Mouse (Mus musculus) right cerebral cortex, postnatal 10 days (tissue): ENCODE data around the gene 5031439G07Rik.
A peak's percentile ranks its signal among the peaks of the same experiment; 100 is the strongest.
"Not testable (repeated sequence)": the region's sequence is repeated elsewhere in the genome, so short reads cannot be mapped to it uniquely, and the experiment has no call there.

Experiments used
- DNase-seq, 2 experiments: peaks; one replicate each; pipeline ENCODE4 v3.0.0; 2021; ENCODE audit warnings: low spot score in 2 of 2

Gene 5031439G07Rik

DNA sequence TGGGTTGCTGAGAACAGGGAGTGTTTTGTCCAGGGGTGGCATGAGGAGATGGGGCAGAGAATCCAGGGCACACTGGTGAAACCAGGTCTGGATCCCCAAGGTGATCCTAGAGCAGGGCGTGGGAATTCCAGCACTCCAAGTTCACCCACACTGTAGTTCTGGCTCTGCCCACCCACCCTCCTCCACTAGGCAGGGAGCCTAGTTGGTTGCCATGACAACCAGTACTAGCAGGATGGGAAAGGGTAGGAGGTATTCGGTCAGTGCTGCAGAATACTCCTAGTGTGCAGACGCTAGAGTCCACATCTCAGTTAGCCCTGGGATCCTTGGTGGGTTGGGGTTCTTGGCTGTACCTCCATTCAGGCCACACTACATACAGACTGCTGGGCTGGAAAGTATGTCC is 30.5 kb downstream of the 5031439G07Rik start:
- peak; percentile 89 to 90 for DNase-seq

DNA sequence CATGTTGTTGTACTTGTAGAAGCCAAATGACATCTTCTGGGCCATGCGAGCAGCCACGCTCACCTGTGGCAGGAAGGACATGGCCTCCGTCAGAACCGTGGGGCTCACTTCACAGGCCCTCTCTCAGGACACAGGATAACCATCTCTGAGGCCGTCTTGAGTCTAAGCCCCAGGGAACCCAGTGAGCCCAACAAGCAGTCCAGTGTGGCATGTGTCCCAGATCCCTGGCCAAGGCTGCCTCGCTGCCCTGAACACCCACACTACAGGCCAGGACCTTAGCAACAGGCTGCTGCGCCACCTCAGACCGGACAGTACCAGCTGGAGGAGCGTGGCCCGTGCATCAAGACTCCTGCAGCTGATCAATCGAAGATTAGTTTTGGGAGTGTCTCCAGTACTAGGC is 35.1 kb downstream of the 5031439G07Rik start:
- no peak for DNase-seq

DNA sequence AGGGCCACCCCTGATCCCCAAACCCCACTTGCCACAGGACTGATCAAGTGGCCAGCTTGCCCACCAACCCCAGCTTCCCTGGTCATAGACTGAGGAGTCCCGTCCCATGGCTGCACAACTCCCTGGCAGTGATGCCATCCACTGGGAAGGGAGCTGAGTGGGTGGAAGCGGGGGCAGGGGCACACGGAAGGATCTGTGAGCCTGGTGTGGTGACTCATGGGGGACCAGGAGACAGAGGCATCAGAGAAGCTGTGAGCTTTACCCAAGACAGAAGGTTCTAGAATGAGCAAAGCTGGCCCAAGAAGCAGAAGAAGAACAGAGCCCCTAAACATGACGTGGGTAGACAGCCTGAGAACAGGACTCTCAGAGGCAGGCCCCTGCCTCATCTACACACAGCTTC is 38.3 kb downstream of the 5031439G07Rik start:
- no peak for DNase-seq

DNA sequence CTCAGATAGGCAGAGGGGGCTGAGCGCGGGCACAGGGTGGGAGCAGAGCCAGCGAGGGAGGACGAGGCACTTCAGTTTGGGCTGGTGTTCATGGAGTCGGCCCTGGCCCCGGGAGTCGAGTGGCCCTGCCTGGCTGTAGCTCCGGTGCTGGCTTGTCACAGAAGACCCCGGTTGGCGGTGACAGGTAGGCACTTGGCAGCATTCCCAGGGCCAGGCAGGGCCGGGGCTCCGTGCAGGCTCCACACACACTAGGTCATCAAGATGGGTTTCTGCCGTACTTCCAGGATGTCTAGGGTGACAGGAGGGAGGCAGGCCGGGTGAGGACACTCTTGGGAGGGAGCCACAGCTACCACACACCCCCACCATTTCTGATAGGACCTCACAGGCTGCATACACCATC is 39.4 kb downstream of the 5031439G07Rik start:
- DNase-seq: no peak

DNA sequence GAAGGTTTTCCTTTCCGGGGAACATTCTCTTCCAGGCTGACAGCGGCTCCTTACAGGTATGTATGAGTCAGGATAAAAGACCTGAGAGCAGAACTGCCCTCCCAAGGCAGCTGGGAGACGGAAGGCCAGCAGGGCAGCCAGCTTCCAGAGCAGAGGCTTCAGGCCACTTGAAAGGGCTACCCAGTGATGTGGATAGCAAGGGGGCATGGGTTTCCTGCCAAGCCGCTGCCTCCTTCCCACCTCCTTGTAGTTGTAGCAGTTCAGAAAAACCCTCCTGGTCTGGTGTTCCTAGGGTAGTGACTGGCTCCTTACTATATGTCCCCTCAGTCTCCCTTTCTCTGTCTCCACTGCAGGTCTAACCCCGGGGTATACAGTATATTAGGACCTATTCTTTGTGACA is 44.0 kb downstream of the 5031439G07Rik start:
- no peak for DNase-seq

DNA sequence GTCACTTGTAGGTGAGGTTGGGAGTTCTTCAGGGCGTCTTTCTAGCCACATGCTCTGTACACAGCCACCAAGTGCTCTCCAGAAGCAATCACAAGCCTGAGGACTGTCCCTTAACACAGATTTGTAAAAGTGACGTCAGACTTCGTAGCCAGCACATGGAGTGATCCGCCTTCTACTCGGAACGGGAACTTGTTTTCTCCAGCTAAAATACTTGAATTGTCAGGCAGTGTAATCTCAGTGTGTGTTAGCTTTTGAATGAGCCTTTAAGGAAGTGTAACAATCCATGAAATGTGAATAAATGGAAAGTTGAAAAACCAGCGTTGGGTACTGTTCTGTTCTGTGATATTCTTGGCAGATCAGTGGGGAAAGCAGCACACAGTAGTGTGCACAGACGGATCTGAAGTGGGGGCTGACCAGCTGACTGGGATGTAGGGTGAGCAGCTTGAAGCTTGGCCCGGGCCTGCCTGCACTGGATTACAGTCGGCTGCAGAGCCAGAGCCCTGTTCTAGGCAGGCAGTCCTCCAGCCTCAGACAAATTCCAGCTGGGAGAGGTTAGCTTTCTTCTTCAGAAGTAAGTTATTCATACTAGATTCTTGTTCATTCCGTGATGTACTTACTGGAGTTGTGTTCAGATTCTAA is 45.6 kb downstream of the 5031439G07Rik start:
- DNase-seq: peak; percentile 71 to 79

DNA sequence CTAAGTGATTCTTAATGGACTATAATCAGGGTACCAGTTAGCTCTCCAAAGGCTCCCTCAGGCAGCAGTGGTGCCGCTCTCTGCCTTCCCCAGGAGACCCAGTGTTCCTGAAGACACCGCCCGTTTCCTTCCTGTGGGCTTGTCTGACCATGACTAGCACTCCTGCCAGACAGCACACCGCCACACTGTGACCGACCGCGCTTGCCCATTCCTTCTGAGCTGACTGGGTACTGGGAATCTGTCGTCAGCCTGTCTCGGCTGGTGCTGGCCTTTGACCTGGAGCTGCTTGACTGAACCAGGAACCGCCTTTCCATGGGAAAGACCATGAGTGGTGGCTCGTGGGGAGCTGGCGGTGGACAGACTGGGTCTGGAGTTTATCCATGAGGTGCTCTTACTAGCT is 48.2 kb downstream of the 5031439G07Rik start:
- no peak for DNase-seq

DNA sequence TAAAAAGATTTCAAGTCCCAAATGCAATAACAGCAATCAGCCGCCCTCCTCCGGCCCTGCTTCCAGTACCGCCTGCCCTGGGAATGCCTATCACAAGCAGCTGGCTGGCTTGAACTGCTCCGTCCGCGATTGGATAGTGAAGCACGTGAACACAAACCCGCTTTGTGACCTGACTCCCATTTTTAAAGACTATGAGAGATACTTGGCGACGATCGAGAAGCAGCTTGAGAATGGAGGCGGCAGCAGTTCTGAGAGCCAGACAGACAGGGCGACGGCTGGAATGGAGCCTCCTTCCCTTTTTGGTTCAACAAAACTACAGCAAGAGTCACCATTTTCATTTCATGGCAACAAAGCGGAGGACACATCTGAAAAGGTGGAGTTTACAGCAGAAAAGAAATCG is 53.5 kb downstream of the 5031439G07Rik start:
- DNase-seq: peak in 1 of 2 experiments; percentile 67

DNA sequence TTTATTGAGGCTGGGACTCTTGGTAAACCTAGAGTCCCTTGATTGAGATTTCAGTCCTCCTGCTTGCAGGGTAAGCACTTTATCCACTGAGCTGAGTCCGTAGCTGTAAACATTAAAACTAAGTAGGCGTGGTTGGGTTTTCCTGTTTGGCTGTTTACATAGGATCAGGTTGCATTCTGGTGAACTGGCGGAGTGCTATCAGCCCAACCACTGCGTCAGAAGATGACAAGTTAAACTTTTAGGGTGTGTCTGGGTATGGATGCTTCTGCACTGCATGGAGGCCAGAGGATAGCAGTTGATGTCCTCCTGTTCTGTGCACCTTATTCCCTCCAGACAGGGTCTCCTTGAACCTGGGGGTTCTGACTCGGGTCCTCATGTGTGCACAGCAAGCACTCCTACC is 56.0 kb downstream of the 5031439G07Rik start:
- no peak for DNase-seq

DNA sequence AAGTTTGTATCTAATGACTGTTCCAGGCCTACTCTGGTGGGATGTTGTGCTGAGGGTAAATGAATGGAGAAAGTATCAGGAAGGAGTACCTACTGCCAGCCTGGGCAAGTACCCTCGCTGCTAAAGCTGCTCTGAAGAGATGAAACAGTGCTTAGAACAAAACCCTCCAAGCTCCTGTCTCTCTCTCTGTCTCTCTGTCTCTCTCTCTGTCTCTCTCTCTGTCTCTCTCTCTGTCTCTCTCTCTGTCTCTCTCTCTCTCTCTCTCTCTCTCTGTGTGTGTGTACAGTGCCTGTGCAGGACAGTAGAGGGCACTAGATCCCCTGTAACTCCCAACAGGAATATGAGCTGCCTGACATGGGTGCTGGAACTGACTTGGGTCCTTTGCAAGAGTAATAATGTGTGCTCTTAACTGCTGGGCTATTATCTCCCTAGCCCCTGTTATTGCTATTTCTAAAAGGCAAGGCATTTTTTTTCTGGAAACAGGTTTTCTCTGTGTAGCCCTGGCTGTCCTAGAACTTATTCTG is 62.8 kb downstream of the 5031439G07Rik start:
- DNase-seq: no peak

DNA sequence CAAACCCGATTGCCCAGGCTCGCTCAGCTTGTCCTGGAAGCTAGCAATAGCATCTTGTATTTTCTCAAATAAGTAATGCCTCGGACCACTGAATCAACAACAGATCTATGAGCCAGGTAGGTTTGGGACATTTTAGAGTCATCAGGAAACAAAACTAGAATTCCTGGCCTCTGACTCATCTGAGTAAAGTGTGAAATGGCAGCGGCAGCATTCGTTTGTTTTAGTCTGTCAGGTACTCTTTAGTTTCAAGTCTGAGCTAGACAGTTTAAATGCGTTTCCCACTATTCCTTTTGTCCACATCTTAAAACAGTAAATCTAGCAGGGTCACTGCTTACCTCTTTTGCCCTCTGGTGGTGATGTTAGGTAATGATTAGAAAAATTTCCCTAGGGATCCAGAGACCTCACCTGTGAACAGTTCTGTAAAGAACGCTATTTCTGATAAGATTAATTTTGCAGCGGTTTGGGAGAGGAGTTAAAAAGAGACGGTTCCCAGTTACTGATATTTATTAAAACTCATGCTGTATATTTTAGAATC is 63.5 kb downstream of the 5031439G07Rik start:
- DNase-seq: no peak

DNA sequence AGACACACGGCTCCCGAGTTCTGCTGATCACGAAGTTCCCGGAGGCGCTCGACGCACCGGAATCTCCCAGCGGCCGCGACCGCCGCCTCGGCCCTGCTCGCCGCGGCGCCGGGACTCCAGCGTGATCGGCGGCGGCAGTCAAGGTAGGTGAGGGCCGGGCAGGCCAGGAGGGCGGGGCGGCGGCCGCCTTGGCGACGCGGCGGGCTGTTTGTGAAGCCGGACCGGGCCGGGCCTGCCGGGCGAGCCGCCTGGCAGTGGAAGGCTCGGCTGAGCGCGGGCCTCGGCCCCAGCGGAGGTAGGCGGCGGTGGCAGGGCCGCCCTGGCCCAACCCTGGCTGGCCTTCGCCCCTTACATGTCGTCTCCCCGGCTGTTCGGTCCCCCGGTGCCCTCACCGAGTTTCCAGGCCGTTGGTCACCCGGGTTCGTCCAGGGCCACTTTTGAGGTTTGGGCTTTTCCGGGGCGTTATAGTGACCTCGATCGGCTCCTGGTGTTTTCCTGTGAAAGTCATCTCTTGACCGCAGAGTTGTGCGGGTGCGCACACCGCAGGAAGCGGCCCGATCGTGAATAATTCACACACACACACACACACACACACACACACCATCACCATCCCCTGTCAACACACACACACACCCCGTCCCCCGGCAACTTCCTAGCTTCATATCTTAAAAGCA is 64.7 kb downstream of the 5031439G07Rik start:
- peak in 1 of 2 experiments; percentile 39 for DNase-seq

DNA sequence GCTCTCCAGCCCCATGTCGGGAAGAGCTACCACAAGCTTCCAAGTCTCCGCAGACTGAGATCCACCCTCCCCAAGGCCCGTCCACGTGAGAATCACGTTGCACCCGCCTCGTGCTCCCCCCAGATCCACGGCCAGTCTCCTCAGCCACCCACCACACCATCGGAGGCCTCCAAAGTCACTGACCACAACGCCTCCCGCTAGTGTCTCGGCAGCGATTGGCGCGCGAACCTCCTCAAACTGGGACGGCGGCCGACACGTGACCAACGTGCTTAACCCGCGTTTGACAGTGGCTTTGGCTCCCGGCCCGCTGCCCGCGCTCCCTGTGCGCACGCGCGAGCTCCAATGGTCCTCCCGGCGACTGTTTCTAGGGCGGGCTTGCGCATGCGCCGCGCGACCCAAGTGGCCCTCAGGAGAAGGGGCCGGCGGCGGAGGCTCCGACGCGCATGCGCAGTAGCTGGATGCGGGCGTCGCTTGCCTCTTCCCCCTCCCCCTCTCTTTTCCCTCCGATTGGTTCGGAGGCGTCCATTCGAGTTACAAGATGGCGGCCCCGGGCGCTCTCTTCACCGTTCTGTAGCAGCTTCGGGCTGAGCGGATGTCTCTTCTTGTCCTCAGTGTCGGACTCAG is 65.4 kb downstream of the 5031439G07Rik start, which contains the start of gene Nup50:
TSS of gene Nup50 (plus strand) at position 528 of the 624 bp plus-strand sequence.
- peak; percentile 100 for DNase-seq

DNA sequence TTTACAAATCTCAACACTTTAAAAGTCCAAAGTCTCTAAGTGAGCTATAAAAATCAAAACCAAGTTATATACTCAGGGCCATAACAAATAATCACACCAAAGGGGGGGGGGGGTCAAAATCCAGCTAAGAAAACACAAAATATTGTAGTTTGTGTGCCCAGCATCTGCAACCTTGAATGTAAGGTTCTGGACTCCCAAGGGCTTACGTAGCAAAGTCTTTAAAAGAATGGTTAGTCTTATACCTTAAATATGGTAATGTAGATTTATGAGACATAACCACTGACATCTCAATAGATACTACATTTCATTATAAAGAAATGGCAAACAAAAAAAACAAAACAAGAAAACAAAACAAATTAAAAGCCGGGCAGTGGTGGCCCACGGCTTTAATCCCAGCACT is 68.4 kb downstream of the 5031439G07Rik start, which contains the start of gene Gm29666:
TSS of gene Gm29666 (minus strand) at position 101 of the 400 bp plus-strand sequence.
- no peak for DNase-seq

DNA sequence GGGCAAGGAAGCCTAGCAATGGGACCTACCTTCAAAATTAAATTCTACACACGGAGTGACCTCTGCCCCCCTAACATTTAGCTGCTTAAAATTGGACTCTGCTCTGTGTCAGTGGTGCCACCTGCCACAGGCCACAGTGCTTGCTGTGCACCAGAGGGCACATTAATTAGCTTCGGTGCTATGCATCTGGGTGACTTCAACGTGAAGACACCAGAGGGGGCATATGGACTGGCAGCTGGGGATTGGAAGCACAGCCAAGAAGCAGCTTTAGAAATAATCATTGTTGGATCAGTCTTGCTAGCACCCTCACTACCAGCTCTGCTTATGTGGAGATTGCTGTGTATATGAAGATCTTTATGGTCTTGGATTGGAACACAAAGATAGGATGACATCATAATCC is 75.2 kb downstream of the 5031439G07Rik start:
- no peak for DNase-seq

DNA sequence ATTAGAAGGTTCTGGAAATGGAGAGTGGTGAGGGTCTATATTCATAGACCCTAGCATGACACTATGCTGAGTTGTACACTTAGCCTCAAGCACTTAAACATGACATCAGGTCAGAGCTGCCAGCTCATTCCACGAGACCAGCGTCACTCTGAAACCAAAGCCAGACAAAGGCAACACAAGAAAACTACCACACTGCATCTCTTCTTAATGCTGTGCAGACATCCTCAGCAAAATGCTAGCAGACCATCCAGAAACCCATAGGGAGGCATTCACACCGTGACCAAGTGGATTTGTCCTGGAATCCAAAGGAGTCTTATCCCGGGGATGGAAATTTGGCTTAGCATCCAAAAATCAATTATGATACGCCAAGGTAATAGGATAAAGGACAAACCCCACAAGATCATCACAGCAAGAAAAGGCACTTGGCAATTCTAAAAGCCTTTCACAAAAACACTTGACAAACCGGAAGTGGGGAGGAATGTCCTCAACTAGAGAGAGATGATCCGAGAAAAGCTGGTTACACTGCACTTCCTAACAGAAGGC is 84.4 kb downstream of the 5031439G07Rik start:
- DNase-seq: no peak

DNA sequence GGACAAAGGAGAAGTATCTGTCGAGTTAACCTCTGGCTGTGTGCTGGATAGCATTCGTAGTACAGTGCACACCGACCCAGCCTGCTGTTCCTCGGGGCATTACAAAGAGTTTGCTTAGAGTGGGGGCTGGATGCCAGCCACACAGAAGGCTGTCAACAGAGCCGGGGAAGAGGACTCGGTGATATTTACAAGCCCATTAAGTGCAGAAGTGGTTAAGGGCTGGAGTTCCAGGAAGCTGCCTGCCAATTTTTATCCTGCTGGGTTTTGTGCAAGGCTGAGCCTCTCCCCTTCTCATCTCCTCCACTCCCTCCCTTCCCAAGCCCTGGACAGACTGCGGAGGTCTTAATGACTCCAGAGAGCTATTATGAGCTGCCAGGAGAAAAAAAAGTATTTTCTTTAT is 90.3 kb downstream of the 5031439G07Rik start:
- DNase-seq: peak; percentile 36 to 39

DNA sequence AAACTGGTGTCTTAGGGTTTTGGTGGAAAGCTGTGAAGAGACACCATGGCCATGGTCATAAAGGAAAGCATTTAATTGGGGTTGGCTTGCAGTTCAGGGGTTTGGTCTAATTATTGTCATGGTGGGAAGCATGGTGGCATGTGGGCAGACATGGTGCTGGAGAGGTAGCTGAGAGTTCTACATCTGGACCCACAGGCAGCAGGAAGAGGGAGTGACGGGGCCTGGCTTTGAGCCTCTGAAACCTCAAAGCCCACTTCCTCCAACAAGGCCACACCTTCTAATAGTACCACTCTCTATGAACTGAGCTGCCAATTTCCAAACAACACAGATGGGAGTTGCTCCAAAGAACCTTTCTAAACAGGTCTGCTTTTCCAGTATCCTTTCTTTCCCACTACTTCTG is 91.7 kb downstream of the 5031439G07Rik start:
- DNase-seq: no peak

DNA sequence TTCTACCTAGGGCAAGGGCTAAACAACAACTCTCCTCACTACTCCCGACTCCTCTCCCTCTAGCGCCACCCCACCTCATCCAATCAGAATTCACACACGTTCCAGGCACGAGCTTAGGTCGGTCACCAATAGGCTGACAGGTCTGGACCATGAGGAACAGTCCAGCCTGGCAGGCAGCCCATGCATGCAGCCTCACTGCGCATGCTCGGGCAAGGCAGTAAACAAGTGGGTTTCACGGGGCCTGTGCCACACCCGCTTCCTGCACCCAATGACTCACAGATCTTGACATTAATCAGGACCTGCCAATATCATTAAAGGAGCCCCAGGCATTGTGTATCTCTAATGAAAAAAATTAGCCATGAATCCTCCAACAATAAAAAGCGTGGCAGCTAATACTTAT is 92.1 kb downstream of the 5031439G07Rik start:
- DNase-seq: not testable (repeated sequence)
